In genomic region chr14:121623996-121624542, GRCm38 (mm10) we compare ENCODE assay signal across 8 mouse cellular contexts.
DNase-seq lines count a peak whose midpoint lies in the region; ATAC-seq and TF ChIP-seq lines count a peak whose summit lies in the region.
"Not testable (repeated sequence)": the region's sequence is repeated elsewhere in the genome, so short reads cannot be mapped to it uniquely, and the experiment has no call there.

No protein-coding gene starts in this region.

- WGBS in kidney, adult 2 months, result 32% methylated on average over 6 of the region's 6 CpGs
- 65% methylated on average over 6 of the region's 6 CpGs for WGBS in kidney, embryonic 15.5 days
- WGBS in kidney, postnatal 0 days, result 62% methylated on average over 6 of the region's 6 CpGs

- TF ChIP-seq CTCF in kidney, adult 2 months (conservative IDR thresholded peaks at IDR 0.05; ENCODE audit: insufficient read depth, insufficient read length, low read depth, low read length); kidney, postnatal 0 days (IDR thresholded peaks at IDR 0.05; ENCODE audit: low read depth); layer of hippocampus, adult 2 months (conservative IDR thresholded peaks at IDR 0.05): not testable (repeated sequence)

- H3K9ac ChIP-seq in kidney, embryonic 15.5 days; kidney, postnatal 0 days (ENCODE audit: low read depth, low read length): not testable (repeated sequence)

- H3K36me3 ChIP-seq in kidney, adult 2 months (ENCODE audit: control insufficient read depth, insufficient read depth, low read length), result not testable (repeated sequence)
- H3K36me3 ChIP-seq in kidney, embryonic 15.5 days, result peaks cover 60% of the 10 kb centered on the region
- peaks cover 16% of the 10 kb centered on the region; the same call in 1 of the 2 replicates for H3K36me3 ChIP-seq in kidney, postnatal 0 days (ENCODE audit: insufficient read depth, low read length)

- peak overlapping the region; percentile 32; the same call in 1 of the 2 replicates for H3K27ac ChIP-seq in kidney, adult 2 months (ENCODE audit: insufficient read depth, low read depth, low read length)
- peak overlapping the region; percentile 68 for H3K27ac ChIP-seq in kidney, embryonic 15.5 days
- H3K27ac ChIP-seq in kidney, postnatal 0 days, result not testable (repeated sequence)
- 0 out of 2 replicates have a peak overlapping the region, but pooled peaks have one; percentile 7 for H3K27ac ChIP-seq in layer of hippocampus, adult 2 months

- H3K9me3 ChIP-seq in kidney, embryonic 15.5 days (replicated peaks); kidney, postnatal 0 days (replicated peaks; ENCODE audit: low read length): not testable (repeated sequence)

- H3K4me2 ChIP-seq in kidney, embryonic 15.5 days; kidney, postnatal 0 days (ENCODE audit: low read length): not testable (repeated sequence)

- not testable (repeated sequence) for H3K27me3 ChIP-seq in kidney, adult 2 months (replicated peaks; ENCODE audit: control insufficient read depth, insufficient read depth, low read length); kidney, embryonic 15.5 days; kidney, postnatal 0 days (ENCODE audit: insufficient read depth, low read length)

- TF ChIP-seq POLR2A in kidney, adult 2 months (IDR thresholded peaks at IDR 0.05; ENCODE audit: low read depth, low read length), result not testable (repeated sequence)

- peak; percentile 74 for DNase-seq in kidney, adult 11 months
- DNase-seq in kidney, adult 2 months, result peak; percentile 81
- peak; percentile 78 for DNase-seq in kidney, adult 9 months
- not testable (repeated sequence) for DNase-seq in kidney, postnatal 0 days (ENCODE audit: low spot score); layer of hippocampus, adult 2 months (ENCODE audit: low spot score in 2 of 2)
- DNase-seq in kidney, postnatal 14 days, result peak; percentile 43
- peak; percentile 63 to 68 for DNase-seq in kidney, postnatal 36 days

- peak; percentile 52; the same call in 1 of the 2 replicates for ATAC-seq in kidney, embryonic 15.5 days (replicated peaks; ENCODE audit: low FRiP score)
- peak; percentile 60; the same call in 1 of the 2 replicates for ATAC-seq in kidney, postnatal 0 days (replicated peaks; ENCODE audit: low FRiP score, low read depth)

- not testable (repeated sequence) for H3K4me1 ChIP-seq in kidney, adult 2 months (ENCODE audit: control insufficient read depth, insufficient read depth, low read length); kidney, embryonic 15.5 days; kidney, postnatal 0 days (replicated peaks; ENCODE audit: insufficient read depth, low read length)

- H3K4me3 ChIP-seq in kidney, adult 2 months (ENCODE audit: insufficient read depth, low read depth, low read length); kidney, embryonic 15.5 days (replicated peaks); kidney, postnatal 0 days (replicated peaks; ENCODE audit: low read depth, low read length); layer of hippocampus, adult 2 months: not testable (repeated sequence)
